Mouse (Mus musculus) Patski (cell line): Measurements from ENCODE around the gene Dennd4a. TPM values are rescaled to one million over a fixed set of nuclear protein-coding genes. Genes with fewer than 3 reads are reported as not detected.

Source experiments
- ATAC-seq: fragments of 100-300 bp; one replicate; pipeline ENCODE4 v1.8.0; 2021
- CTCF ChIA-PET: fragments of 350-600 bp; sonication (Branson Sonifier 250); formaldehyde crosslinking; loops from one replicate; lab custom pipeline; 2022; ENCODE audit warnings: inconsistent platforms; lab: Charles Lee
- POLR2A ChIA-PET: fragments of 350-600 bp; sonication (Branson Sonifier 250); formaldehyde crosslinking; loops from one replicate; lab custom pipeline; 2022; ENCODE audit warnings: antibody characterized with exemption, inconsistent platforms; lab: Charles Lee
- DNase-seq: peaks from one replicate; pipeline ENCODE4 v3.0.0-alpha.2; 2011; ENCODE audit warnings: low read depth, low spot score
- H3K27me3 ChIP-seq: fragments of 371-371 bp; one replicate; pipeline ENCODE4 v1.5.1; 2021
- CTCF ChIP-seq: fragments of 100-300 bp; IDR thresholded peaks from one replicate; pipeline ENCODE4 v1.5.1; 2021
- in situ Hi-C: fragments of 300-500 bp; cut with MboI; formaldehyde crosslinking; loops from 3 replicates; pipeline ENCODE4 v1.11.1; 2018; ENCODE audit warnings: low pct_unique_long_range_greater_than_20kb, mixed read lengths
- polyA plus RNA-seq: library from polyadenylated mRNA; unstranded; gene quantifications from one replicate; pipeline ENCODE4 v1.2.3, GENCODE M21; 2021

Dennd4a gene
- polyA plus RNA-seq, 1 experiment from 2014 or later = 9.0 TPM

DNA sequence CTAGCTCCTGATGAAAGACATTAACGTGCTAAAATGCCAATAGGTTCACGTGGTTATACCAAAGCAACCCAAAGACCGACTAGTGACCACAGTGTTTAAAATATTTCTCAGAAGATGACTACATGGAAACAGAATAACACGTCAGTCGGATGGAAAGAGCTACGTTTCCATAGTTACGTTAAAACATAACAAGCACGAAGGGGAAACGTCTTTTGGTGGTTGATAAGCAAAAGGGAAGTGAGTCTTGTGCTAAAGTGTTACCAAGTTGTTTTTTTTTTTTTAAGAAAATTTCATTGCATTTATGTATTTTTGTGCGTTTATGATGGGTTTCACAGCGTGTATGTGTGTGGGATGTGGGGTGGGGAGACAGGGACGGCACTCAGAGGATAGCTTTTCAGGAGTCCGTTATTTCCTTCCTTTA lies 21.8 kb upstream of the Dennd4a start:
- ATAC-seq = no peak
- in situ Hi-C loops = no loop called here
- no peaks in the 10 kb centered on the region for H3K27me3 ChIP-seq
- TF ChIP-seq CTCF = no peak
- CTCF ChIA-PET = no interaction called here
- POLR2A ChIA-PET = interaction anchor here (0.7 to 1.8 kb wide), 4 partner anchors 9 to 123 kb away, joined by 3 to 5 read pairs (median 4); partner anchors contain the start of gene Dennd4a
- DNase-seq = no peak

DNA sequence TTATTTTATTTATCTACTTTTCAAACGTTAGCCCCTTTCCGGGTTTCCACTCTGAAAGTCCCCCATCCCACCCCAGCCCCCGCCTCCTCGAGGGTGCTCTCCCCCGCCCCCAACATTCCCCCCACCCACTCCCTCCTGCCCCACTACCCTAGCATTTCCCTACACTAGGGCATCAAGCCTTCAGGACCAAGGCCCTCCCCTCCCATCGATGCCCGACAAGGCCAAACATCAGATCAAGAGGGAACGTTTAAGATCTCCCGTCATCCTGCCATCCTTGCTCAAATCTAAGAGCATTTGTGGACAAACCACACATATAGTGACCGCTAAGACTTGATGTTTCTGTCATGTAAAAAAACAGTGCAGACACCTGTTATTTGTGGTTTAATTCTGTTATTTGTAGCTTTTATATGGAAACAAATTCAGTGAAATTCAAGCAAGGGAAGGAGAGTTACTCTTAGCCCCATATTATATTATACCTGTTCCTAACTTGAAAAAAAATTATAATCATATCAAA lies 21.2 kb upstream of the Dennd4a start:
- ATAC-seq (no peak), DNase-seq (no peak)
- no peak for TF ChIP-seq CTCF
- H3K27me3 ChIP-seq = no peaks in the 10 kb centered on the region
- in situ Hi-C loops = no loop called here
- ChIA-PET CTCF (interaction anchor here (1.1 kb wide), 1 partner anchor 8 kb away, joined by 3 read pairs; no protein-coding TSS in a partner anchor), POLR2A (interaction anchor here (0.7 to 1.8 kb wide), 2 partner anchors 21 to 47 kb away, joined by 5 read pairs; partner anchors contain the start of gene Dennd4a)

DNA sequence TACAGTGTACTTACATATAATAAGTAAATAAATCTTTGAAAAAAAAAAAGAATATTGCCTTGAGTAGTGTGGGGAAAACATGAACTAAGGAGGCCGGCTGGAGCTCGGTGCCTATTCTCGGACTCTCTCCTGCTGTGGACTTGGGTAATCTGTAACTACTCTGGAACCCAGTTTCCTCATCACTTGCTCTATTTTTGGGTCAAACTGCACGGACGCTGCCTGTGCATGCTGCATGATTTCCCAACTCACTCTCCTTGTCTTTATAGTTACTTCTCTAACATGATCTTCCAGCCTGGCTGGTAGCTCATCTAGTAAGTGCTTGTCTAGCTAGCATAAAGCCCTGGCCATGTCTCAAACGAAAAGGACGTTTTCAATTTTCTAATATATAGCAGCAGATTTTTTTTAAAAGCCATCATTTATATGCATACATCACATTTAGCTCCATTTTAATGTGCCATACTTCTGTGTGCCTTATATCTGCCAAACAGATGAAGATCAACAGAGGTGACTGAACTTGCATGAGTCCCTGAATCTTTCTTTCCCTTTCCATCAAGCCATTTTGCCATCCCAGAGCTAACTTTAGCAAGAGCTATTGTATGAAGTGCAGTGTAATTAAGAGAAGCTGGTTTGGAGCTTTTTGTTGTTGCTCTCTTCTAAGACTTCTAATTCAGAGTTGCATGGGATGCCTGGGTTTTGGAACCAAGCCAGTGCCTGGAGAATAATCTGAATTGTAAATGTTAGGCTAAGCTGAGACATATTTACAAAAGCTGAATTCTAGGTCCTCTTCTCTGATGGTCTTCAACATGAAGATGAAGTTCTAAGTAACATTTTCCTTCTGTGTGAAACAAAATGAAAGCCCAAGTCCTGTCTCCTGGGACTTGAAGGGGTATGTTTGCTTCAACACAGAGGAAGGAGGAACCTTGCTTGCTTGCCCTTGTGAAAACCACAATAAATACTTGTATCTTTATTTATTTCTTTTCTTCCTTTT lies 20.2 kb upstream of the Dennd4a start:
- peak; percentile 31 for ATAC-seq
- in situ Hi-C loops = no loop called here
- POLR2A ChIA-PET = interaction anchor here (0.6 to 1.8 kb wide), 3 partner anchors 20 to 436 kb away, joined by 3 to 8 read pairs (median 5); partner anchors contain the start of gene Dennd4a
- TF ChIP-seq CTCF = no peak
- CTCF ChIA-PET = interaction anchor here (1.0 to 1.5 kb wide), 6 partner anchors 9 to 21 kb away, joined by 3 read pairs; no protein-coding TSS in a partner anchor
- no peak for DNase-seq
- H3K27me3 ChIP-seq = no peaks in the 10 kb centered on the region

DNA sequence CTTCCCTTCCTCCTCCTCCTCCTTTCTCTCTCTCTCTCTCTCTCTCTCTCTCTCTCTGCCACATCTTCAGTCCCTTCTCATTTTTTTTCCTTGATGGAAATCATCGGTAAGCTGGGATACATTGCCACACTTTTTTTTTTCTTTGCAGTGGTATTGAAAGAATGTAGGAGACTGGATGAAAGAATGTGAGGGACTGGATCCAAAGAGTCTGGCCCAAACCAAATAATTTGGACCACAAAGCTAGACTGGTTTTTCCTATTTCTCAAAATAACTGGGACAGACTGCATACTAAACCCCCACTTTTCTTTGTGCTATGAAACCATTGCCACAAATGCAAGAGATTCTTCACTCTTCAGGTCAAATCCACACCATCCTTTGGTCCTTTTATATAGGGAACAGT lies 19.5 kb upstream of the Dennd4a start:
- POLR2A ChIA-PET = interaction anchor here (0.6 to 0.7 kb wide), 2 partner anchors 200 to 437 kb away, joined by 3 to 8 read pairs; no protein-coding TSS in a partner anchor
- H3K27me3 ChIP-seq = no peaks in the 10 kb centered on the region
- in situ Hi-C loops = no loop called here

DNA sequence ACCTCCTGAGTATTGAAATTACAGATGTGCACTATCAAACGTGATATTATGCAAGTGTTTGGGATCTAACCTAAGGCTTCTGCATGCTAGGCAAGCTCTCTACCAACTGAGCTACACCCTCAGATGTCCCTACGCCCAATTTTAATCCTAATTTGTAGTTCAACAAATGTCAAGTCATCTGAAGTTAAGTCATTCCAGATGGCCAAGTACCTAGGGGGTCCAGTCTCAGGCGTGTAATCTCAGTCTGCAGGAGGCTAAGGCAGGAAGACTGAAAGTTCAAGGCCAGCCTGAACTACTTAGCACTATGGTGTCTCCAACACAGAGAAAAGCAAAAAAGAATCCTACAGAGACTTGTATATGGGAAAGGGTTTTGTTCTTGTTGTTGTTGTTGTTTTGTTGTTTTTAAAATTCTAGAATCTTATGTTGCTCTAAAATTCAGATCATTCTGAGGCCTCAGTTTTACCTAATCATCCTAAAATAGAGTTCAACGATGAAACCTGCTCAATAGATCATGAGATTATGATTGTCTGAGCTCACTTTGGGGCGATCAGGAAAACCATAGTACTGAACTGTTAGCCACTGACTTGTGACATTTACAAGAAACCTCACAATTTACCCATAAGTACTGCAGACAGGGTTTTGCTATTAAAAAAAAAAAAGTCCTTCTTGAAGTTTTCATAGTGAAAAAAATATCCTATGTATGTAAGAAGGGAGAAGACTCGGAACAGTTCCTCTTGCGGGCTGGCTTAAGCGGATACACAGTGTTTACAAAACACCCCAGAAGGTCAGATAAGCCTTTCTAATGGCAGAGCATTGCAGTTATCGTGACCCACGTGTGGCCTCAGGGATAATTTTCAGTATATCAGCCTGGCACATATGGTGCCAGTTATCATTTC lies 18.5 kb upstream of the Dennd4a start:
- ChIA-PET CTCF (interaction anchor here (1.0 to 1.5 kb wide), 3 partner anchors 11 to 16 kb away, joined by 3 read pairs; no protein-coding TSS in a partner anchor), POLR2A (no interaction called here)
- no peaks in the 10 kb centered on the region for H3K27me3 ChIP-seq
- no peak for DNase-seq
- no peak for ATAC-seq
- in situ Hi-C loops = no loop called here
- TF ChIP-seq CTCF = no peak

More for the DNA sequence above, 19.5 kb upstream of the Dennd4a start:
- DNase-seq (no peak), ATAC-seq (no peak)
- no peak for TF ChIP-seq CTCF
- CTCF ChIA-PET = interaction anchor here (1.0 to 1.5 kb wide), 4 partner anchors 10 to 22 kb away, joined by 3 read pairs; no protein-coding TSS in a partner anchor

DNA sequence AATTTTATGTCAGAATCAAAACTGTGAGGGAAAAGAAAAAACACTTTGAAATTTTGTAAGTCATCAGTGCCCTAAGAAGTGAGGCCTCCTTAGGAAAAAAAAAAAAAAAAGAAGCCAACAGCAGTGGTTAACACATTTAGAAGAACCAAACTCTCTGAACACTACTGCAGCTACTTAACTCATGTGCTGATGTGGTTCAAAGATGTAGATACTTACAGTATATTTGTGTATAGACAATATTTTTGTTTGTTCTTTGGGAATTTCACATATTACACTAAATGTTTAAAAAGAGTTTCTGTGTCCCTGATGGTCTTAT lies 17.9 kb upstream of the Dennd4a start:
- TF ChIP-seq CTCF = no peak
- no peaks in the 10 kb centered on the region for H3K27me3 ChIP-seq
- CTCF ChIA-PET = no interaction called here
- in situ Hi-C loops = no loop called here
- DNase-seq (no peak), ATAC-seq (no peak)
- POLR2A ChIA-PET = no interaction called here

DNA sequence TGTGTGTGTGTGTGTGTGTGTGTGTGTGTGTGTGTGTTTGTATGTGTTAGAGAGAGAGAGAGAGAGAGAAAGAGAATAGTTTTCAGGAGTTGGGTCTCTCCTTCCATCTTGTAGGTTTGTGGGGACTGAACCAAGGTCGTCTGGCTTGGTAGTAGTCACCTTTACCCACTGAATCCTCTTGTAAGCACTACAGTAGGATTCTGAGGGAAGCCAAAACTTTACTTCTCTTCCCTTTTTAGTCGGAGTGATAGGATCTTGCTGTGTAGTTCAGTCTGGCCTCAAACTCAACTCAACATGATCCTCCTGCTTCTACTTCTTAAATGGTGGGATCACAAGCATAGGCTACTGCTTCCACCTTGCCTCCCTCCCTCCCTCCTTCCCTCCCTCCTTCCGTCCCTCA lies 17.3 kb upstream of the Dennd4a start:
- no peak for TF ChIP-seq CTCF
- no peak for ATAC-seq
- no peak for DNase-seq
- ChIA-PET CTCF (no interaction called here), POLR2A (no interaction called here)
- in situ Hi-C loops = no loop called here
- no peaks in the 10 kb centered on the region for H3K27me3 ChIP-seq

DNA sequence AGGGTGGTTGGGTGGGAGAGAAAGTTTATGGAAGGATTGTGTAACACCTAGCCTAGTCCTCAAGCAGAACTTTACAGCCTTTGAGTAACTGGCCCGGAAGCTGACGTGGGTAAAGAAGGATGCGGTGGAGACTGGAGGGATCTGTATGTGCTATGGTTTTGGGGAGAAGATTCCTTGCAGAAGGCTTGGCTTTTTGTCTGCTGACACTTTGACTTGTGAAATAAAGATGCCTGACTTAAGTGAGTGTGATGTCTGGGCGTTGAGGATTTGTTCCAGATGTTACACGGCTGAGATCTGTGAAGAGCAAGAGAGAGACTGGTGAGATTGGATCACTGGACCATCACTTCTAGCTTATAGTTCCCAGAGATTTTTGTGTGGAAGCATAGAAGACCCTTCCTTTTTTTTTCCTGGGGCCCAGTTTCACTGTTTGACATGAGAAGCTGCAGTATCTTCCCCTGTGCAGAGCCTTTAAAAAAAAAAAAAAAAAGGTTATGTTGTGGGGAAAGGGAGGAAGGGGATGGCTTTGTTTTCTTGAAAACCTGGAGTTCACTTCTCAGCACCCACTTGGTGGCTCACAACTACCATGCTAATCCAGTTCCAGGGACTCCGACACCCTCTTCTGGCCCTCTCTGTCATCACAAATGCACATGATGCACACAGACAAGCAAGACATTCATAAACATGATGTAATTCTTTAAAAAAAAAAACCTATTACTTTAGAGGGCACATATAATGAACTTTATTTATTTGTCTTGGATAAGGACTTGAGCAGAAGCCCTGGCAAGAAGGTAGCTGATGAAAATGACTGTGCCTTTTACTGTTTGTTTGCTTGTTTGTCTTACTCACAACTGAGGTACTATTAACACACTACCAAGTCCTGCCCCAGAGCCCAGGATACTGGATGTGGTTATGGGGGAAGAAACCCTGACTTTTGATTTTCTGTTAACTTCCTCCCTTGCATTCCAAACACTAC lies 16.4 kb upstream of the Dennd4a start:
- ChIA-PET POLR2A (no interaction called here), CTCF (interaction anchor here (0.8 to 1.6 kb wide), 3 partner anchors 10 to 155 kb away, joined by 3 to 5 read pairs (median 4); no protein-coding TSS in a partner anchor)
- ATAC-seq (no peak), DNase-seq (no peak)
- TF ChIP-seq CTCF = no peak
- in situ Hi-C loops = no loop called here
- no peaks in the 10 kb centered on the region for H3K27me3 ChIP-seq
